Mouse (Mus musculus) limb, embryonic 11.5 days (tissue): ENCODE results near the gene Zfp58. TPM values are rescaled to one million over a fixed set of nuclear protein-coding genes. Genes with fewer than 3 reads are reported as not detected.

Source experiments
- ATAC-seq: fragments of 200-750 bp; cut with Nextera tagmentation; 2 replicates; pipeline ENCODE4 v1.8.0; 2017; ENCODE audit warnings: low read depth; ENCODE audit not compliant: insufficient number of reproducible peaks, low FRiP score, low TSS enrichment
- DNase-seq: peaks from one replicate; pipeline ENCODE4 v3.0.0-alpha.2; 2015; ENCODE audit warnings: low spot score
- H3K27ac ChIP-seq: fragments of 300-500 bp; sonication (generic); replicated peaks from 2 replicates; pipeline ENCODE4 v1.5.1; 2014; ENCODE audit warnings: low read depth, mild to moderate bottlenecking, low read length
- H3K27me3 ChIP-seq: fragments of 300-500 bp; sonication (generic); 2 replicates; pipeline ENCODE4 v1.6.1; 2014; ENCODE audit warnings: mild to moderate bottlenecking, low read length, mixed read lengths; ENCODE audit not compliant: control insufficient read depth, insufficient read depth
- H3K36me3 ChIP-seq: fragments of 300-500 bp; sonication (generic); 2 replicates; pipeline ENCODE4 v1.6.1; 2014; ENCODE audit warnings: mild to moderate bottlenecking, low read length, moderate library complexity, mixed read lengths; ENCODE audit not compliant: control insufficient read depth, insufficient read depth
- H3K4me1 ChIP-seq: fragments of 300-500 bp; sonication (generic); 2 replicates; pipeline ENCODE4 v1.6.1; 2014; ENCODE audit warnings: low read length, mixed read lengths; ENCODE audit not compliant: control insufficient read depth, insufficient read depth
- H3K4me2 ChIP-seq: fragments of 300-500 bp; sonication (generic); 2 replicates; pipeline ENCODE4 v1.6.1; 2014; ENCODE audit warnings: low read depth, mild to moderate bottlenecking, moderate library complexity; ENCODE audit not compliant: severe bottlenecking
- H3K4me3 ChIP-seq: fragments of 300-500 bp; sonication (generic); 2 replicates; pipeline ENCODE4 v1.5.1; 2014; ENCODE audit warnings: low read depth, low read length
- H3K9ac ChIP-seq: fragments of 300-500 bp; sonication (generic); 2 replicates; pipeline ENCODE4 v1.6.1; 2014; ENCODE audit warnings: mild to moderate bottlenecking, low read length
- H3K9me3 ChIP-seq: fragments of 300-500 bp; sonication (generic); 2 replicates; pipeline ENCODE4 v1.6.1; 2016; ENCODE audit warnings: low read length; ENCODE audit not compliant: control insufficient read depth
- WGBS: fragments of 180-500 bp; shearing (Covaris S2); extraction: QIAGEN DNeasy Blood & Tissue Kit; methylation state at CpG from one replicate; pipeline ENCODE4 v1.1.7; 2014; 5-methylcytosine and 5-hydroxymethylcytosine counted together
- polyA plus RNA-seq: library from polyadenylated mRNA; unstranded; fragments of >200 nt; fragmentation: Nextera tagmentation; extraction: Ambion mirVana; gene quantifications from 2 replicates; pipeline ENCODE4 v1.2.1, GENCODE M21; 2014

The Zfp58 gene
- 19.5 and 19.6 TPM in 2 replicates for polyA plus RNA-seq

- Histone ChIP-seq H3K27me3 (no peaks in the 10 kb centered on the region), H3K36me3 (no peaks in the 10 kb centered on the region), H3K4me1 (0 out of 2 replicates have a peak, but pooled peaks cover 3% of the 10 kb centered on the region), H3K4me2 (peak within 1 kb of the TSS; percentile 64), H3K9me3 (no peaks in the 10 kb centered on the region), H3K27ac (no peak within 1 kb of the TSS), H3K9ac (peak within 1 kb of the TSS; percentile 74), H3K4me3 (peak within 1 kb of the TSS; percentile 82)
- DNase-seq (peak; percentile 88), ATAC-seq (peak; percentile 93)
- under 1% methylated on average over 22 of the region's 22 CpGs for WGBS
These were observed at the start of gene Zfp58 for GRCm38 (mm10) chr13:67500084-67500719. Gene Zfp58 (minus strand): TSS chr13:67500555.

GRCm38 (mm10) chr13:67545941-67546340 lies 45.6 kb upstream of the Zfp58 start:
- WGBS = 94% methylated on average over 1 of the region's 1 CpGs
- Histone ChIP-seq H3K4me2 (no peak overlapping the region), H3K4me3 (no peak overlapping the region), H3K9me3 (no peaks in the 10 kb centered on the region), H3K9ac (no peak overlapping the region), H3K27ac (no peak overlapping the region), H3K36me3 (peaks cover 20% of the 10 kb centered on the region), H3K4me1 (no peaks in the 10 kb centered on the region), H3K27me3 (no peaks in the 10 kb centered on the region)
- DNase-seq (no peak), ATAC-seq (no peak)

- DNase-seq (no peak), ATAC-seq (no peak)
- peaks cover 5% of the 10 kb centered on the region; the same call in 1 of the 2 replicates for H3K4me1 ChIP-seq
- H3K9ac ChIP-seq = no peak overlapping the region
- no peaks in the 10 kb centered on the region for H3K9me3 ChIP-seq
- WGBS = 77% methylated on average over 3 of the region's 3 CpGs
- no peaks in the 10 kb centered on the region for H3K36me3 ChIP-seq
- H3K27me3 ChIP-seq = no peaks in the 10 kb centered on the region
- H3K4me2 ChIP-seq = no peak overlapping the region
- no peak overlapping the region for H3K4me3 ChIP-seq
- H3K27ac ChIP-seq = no peak overlapping the region
These were observed 26.8 kb upstream of the Zfp58 start for GRCm38 (mm10) chr13:67527049-67527730.

DNA sequence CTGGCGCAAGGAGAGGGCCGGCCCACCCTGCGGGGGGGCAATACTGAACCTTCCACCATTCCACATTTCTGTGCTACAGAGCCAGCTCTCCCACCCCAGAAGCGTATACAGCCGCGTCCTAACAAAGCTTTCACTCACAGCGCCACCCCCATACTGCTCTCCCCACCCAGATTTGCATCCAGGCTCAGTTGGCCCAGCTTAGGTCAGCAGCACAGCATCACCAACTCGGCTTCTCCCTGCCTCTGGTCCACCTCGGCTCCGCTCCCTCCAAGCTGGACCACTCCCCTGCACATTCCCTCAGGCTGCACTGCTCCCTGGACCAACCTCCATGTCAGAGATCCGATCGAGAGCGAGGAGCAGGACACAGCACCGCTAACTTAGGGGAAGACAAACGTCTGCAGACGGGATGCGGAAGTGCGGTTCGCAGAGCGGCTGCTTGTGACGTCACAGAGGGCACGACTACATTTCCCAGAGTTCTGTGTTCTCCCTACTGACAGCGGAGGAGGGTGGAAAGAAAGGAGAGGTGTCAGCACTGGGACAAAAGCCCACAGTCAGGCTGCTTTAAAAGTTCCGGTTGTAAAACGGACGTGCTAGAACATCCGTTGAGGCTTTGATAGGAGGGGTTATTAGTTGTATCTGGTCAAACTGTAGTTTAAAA lies 25.5 kb upstream of the Zfp58 start, which contains the start of the genes Gm26965 and Zfp87:
Gene Gm26965, minus strand, starts transcription at position 399 of the 658 bp plus-strand sequence.
Gene Zfp87, minus strand, starts transcription at position 425 of the 658 bp plus-strand sequence.
- Histone ChIP-seq H3K4me2 (peak within 1 kb of the TSS; percentile 75), H3K4me3 (peak within 1 kb of the TSS; percentile 91), H3K27me3 (no peaks in the 10 kb centered on the region), H3K9me3 (no peaks in the 10 kb centered on the region), H3K36me3 (no peaks in the 10 kb centered on the region; the same call in 1 of the 2 replicates), H3K4me1 (peaks cover 5% of the 10 kb centered on the region; the same call in 1 of the 2 replicates), H3K9ac (peak within 1 kb of the TSS; percentile 78), H3K27ac (no peak within 1 kb of the TSS; the same call in 1 of the 2 replicates)
- WGBS = under 1% methylated on average over 27 of the region's 27 CpGs
- DNase-seq (peak; percentile 93), ATAC-seq (peak; percentile 97)

- Histone ChIP-seq H3K9ac (no peak overlapping the region), H3K27me3 (no peaks in the 10 kb centered on the region), H3K4me3 (no peak overlapping the region), H3K27ac (no peak overlapping the region), H3K4me1 (0 out of 2 replicates have a peak, but pooled peaks cover 3% of the 10 kb centered on the region), H3K9me3 (no peaks in the 10 kb centered on the region), H3K36me3 (no peaks in the 10 kb centered on the region), H3K4me2 (no peak overlapping the region)
- DNase-seq (no peak), ATAC-seq (no peak)
- WGBS = 84% methylated on average over 1 of the region's 1 CpGs
These were observed 553 bp upstream of the Zfp58 start for GRCm38 (mm10) chr13:67500908-67501307.

- WGBS = 92% methylated on average over 1 of the region's 1 CpGs
These were observed 4.7 kb downstream of the Zfp58 start for GRCm38 (mm10) chr13:67495631-67496030.

DNA sequence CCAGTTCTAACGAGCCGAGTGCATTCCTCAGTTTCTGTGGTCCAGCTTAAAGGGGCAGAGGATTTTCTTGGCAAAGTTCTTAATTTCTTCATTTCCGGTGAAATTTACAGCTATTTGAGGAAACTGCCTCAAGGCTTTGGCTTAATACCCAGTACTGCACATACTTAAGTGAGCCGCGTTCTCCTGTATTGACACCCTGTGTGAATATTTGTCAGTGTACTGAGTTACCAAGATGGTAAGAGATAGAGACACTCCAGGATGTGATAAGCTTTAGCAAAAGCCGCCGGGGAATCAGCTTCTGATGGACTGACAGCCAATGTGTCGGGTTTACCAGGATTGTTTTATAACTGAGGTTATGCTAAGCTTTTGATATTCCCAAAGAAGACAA lies 15.9 kb downstream of the Zfp58 start:
- Histone ChIP-seq H3K27ac (no peak overlapping the region), H3K9me3 (no peaks in the 10 kb centered on the region), H3K4me1 (no peaks in the 10 kb centered on the region), H3K36me3 (peaks cover 2% of the 10 kb centered on the region; the same call in 1 of the 2 replicates), H3K4me2 (peak overlapping the region; percentile 50), H3K9ac (no peak overlapping the region; the same call in 1 of the 2 replicates), H3K4me3 (peak overlapping the region; percentile 53), H3K27me3 (no peaks in the 10 kb centered on the region)
- WGBS = 43% methylated on average over 8 of the region's 8 CpGs
- DNase-seq (no peak), ATAC-seq (peak; percentile 63)

More at GRCm38 (mm10) chr13:67495631-67496030, 4.7 kb downstream of the Zfp58 start:
- Histone ChIP-seq H3K4me1 (0 out of 2 replicates have a peak, but pooled peaks cover 3% of the 10 kb centered on the region), H3K9ac (no peak overlapping the region), H3K27me3 (no peaks in the 10 kb centered on the region), H3K36me3 (peaks cover 15% of the 10 kb centered on the region), H3K4me3 (no peak overlapping the region), H3K4me2 (no peak overlapping the region), H3K9me3 (peaks cover 2% of the 10 kb centered on the region; the same call in 1 of the 2 replicates), H3K27ac (no peak overlapping the region)
- DNase-seq (no peak), ATAC-seq (no peak)
